Mouse (Mus musculus) heart, embryonic 15.5 days (tissue): ENCODE results near the gene A730061H03Rik. TPM values are rescaled to one million over a fixed set of nuclear protein-coding genes. Genes with fewer than 3 reads are reported as not detected.

ENCODE experiments used
- ATAC-seq: fragments of 200-750 bp; cut with Nextera tagmentation; replicated peaks from 2 replicates; pipeline ENCODE4 v1.8.0; 2017; ENCODE audit warnings: low read depth, moderate TSS enrichment; ENCODE audit not compliant: insufficient number of reproducible peaks, insufficient read depth, low FRiP score
- H3K27ac ChIP-seq: fragments of 300-500 bp; sonication (generic); 2 replicates; pipeline ENCODE4 v1.5.1; 2015; ENCODE audit warnings: mild to moderate bottlenecking, inconsistent platforms
- H3K27me3 ChIP-seq: fragments of 300-500 bp; sonication (generic); 2 replicates; pipeline ENCODE4 v1.6.1; 2015; ENCODE audit warnings: inconsistent platforms
- H3K36me3 ChIP-seq: fragments of 300-500 bp; sonication (generic); 2 replicates; pipeline ENCODE4 v1.6.1; 2015; ENCODE audit warnings: mild to moderate bottlenecking, inconsistent platforms
- H3K4me1 ChIP-seq: fragments of 300-500 bp; sonication (generic); replicated peaks from 2 replicates; pipeline ENCODE4 v1.6.1; 2015; ENCODE audit warnings: inconsistent platforms
- H3K4me2 ChIP-seq: fragments of 300-500 bp; sonication (generic); 2 replicates; pipeline ENCODE4 v1.6.1; 2015; ENCODE audit warnings: inconsistent platforms, mild to moderate bottlenecking, moderate library complexity
- H3K4me3 ChIP-seq: fragments of 300-500 bp; sonication (generic); 2 replicates; pipeline ENCODE4 v1.5.1; 2015; ENCODE audit warnings: mild to moderate bottlenecking, inconsistent platforms
- H3K9ac ChIP-seq: fragments of 300-500 bp; sonication (generic); 2 replicates; pipeline ENCODE4 v1.6.1; 2015; ENCODE audit warnings: mild to moderate bottlenecking, inconsistent platforms
- H3K9me3 ChIP-seq: fragments of 300-500 bp; sonication (generic); replicated peaks from 2 replicates; pipeline ENCODE4 v1.6.1; 2016; ENCODE audit warnings: inconsistent platforms
- WGBS: fragments of 180-500 bp; shearing (Covaris S2); methylation state at CpG from one replicate; pipeline ENCODE4 v1.1.7; 2015; ENCODE audit warnings: mixed read lengths; 5-methylcytosine and 5-hydroxymethylcytosine counted together
- polyA plus RNA-seq: library from polyadenylated mRNA; unstranded; fragments of >200 nt; fragmentation: Nextera tagmentation; extraction: Ambion mirVana; gene quantifications from 2 replicates; pipeline ENCODE4 v1.2.1, GENCODE M21; 2015

The A730061H03Rik gene
- polyA plus RNA-seq, 1 experiment from 2014 or later: 0.82 TPM

DNA sequence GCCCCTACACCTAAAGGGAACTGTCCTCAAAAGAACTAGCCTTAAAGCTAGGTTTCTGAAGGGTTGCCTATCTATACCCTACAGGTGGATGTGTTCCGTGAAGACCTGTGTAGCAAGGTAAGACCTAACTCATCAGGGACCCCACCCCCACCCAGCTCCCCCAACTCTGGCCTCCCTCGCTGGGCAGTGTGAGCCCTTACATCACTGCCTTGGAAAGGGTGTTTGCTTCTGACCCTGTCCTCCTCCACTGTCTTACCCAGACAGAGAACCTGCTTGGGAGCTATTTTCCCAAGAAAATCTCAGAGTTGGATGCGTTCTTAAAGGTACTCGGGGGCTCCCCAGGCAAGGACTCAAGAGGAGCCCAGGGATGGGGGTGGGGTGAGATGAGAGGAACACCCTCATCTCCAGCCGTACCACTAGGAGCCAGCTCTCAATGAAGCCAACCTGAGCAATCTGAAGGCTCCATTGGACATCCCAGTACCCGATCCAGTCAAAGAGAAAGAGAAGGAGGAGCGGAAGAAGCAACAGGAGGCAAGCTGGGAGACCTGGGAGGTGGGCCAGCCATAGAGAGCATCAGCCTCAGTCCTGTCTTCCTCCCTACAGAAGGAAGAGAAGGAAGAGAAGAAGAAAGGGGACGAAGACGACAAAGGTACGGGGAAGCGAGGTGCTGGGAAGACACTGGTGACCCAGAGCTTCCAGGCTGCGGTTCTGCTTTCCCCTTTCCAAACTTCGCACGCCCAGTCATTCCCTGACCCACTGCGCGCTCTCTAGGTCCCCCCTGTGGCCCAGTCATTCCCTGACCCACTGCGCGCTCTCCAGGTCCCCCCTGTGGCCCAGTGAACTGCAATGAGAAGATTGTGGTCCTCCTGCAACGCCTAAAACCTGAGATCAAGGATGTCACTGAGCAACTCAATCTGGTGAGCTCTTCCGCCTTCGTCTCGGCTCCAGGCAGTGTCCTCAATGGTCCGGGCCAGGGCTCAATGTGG lies 19.6 kb upstream of the A730061H03Rik start:
- WGBS: 84% methylated on average over 23 of the region's 23 CpGs
- Histone ChIP-seq H3K4me3 (peak overlapping the region; percentile 79; the same call in 1 of the 2 replicates), H3K36me3 (peaks cover 20% of the 10 kb centered on the region), H3K27me3 (no peaks in the 10 kb centered on the region), H3K4me2 (no peak overlapping the region), H3K9me3 (no peaks in the 10 kb centered on the region), H3K27ac (no peak overlapping the region), H3K4me1 (peaks cover 37% of the 10 kb centered on the region), H3K9ac (no peak overlapping the region)
- ATAC-seq: no peak

DNA sequence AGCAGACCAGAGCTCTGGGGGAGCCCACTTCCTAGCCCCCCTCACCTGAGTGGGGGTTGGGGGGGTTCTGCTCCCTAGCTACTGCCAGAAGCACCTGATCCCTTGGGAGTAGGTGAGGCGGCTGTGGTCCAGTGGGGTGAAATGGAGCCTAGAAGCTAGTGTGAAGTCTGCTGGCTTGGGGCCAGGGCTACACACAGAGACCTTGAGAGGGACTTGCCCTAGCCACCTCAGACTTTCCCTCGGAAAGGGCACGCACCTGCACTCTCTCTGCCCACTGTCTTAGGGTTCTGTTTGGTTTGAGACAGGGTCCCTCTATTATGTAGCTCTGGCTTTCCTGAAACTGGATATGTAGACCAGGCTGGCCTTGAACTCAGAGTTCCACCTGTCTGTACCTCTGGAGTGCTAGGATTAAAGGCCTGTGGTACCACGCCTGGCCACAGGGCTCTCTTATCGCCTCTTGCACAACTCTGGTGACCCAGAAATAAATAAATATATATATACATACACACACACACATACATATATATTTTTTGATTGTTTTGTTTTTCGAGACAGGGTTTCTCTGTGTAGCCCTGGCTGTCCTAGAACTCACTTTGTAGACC lies 18.6 kb upstream of the A730061H03Rik start:
- H3K27ac ChIP-seq: peak overlapping the region; percentile 86
- H3K9me3 ChIP-seq: no peaks in the 10 kb centered on the region
- peaks cover 39% of the 10 kb centered on the region for H3K4me1 ChIP-seq
- peak; percentile 28 for ATAC-seq
- H3K4me2 ChIP-seq: peak overlapping the region; percentile 78
- peak overlapping the region; percentile 88 for H3K9ac ChIP-seq
- 22% methylated on average over 6 of the region's 6 CpGs for WGBS
- H3K36me3 ChIP-seq: peaks cover 20% of the 10 kb centered on the region
- no peaks in the 10 kb centered on the region for H3K27me3 ChIP-seq
- peak overlapping the region; percentile 79 for H3K4me3 ChIP-seq

DNA sequence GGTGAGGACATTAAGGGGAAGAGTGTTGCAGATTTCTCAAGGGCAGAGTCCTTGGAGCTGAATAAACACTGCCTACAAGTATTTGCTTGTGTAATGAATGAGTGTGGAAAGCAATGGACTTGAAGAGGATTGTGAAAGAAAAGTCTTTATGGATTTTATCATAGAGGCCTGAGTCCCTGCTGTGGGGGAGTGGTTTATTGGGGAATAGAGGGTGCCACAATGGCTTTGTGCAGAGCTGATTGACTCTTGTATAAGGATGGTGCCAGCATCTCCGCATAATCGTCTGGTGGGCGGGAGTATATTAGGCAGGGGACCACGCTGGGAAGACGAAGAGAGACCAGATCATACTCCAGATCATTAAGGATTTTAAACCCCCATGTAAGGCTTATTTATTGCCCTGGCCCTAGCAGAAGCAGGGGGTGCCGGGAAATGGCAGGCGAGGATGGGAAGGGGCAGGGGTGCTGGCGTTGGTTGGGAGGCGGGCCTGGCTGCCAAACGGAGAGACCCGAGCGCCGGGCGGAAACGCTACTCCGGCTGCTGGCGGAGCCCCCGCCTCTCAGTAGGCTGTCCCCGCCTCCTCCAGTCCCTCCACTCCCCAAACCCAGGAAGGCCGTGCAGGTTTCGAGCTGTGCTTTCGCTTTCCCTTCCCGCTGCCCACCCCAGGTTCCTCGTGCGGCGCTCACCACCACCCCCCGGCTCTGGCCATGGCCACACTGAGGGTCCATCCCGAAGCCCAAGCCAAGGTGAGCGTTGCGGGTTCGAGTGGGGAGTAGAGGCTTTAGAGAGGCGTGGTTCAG lies 17.9 kb upstream of the A730061H03Rik start, which contains the start of gene Psme1:
Psme1 (plus strand) TSS at position 253 of the 797 bp plus-strand sequence.
- WGBS: under 1% methylated on average over 32 of the region's 32 CpGs
- Histone ChIP-seq H3K4me3 (peak within 1 kb of the TSS; percentile 79), H3K27me3 (no peaks in the 10 kb centered on the region), H3K9ac (peak within 1 kb of the TSS; percentile 88), H3K4me1 (peaks cover 39% of the 10 kb centered on the region), H3K4me2 (peak within 1 kb of the TSS; percentile 78), H3K9me3 (no peaks in the 10 kb centered on the region), H3K27ac (peak within 1 kb of the TSS; percentile 98), H3K36me3 (peaks cover 20% of the 10 kb centered on the region)
- ATAC-seq: peak; percentile 84

DNA sequence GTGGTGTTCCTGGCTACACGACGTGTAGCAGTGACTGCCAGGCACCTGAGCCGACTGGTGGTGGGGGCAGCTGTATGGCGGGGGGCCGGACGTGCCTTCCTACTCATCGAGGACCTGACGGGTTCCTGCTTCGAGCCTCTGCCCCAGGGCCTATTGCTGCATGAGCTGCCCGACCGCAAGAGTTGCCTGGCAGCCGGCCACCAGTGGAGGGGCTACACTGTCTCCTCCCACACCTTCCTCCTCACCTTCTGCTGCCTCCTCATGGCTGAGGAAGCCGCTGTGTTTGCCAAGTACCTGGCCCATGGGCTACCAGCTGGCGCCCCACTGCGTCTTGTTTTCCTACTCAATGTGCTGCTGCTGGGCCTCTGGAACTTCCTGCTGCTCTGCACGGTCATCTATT lies 16.2 kb upstream of the A730061H03Rik start:
- peak overlapping the region; percentile 64 for H3K4me2 ChIP-seq

DNA sequence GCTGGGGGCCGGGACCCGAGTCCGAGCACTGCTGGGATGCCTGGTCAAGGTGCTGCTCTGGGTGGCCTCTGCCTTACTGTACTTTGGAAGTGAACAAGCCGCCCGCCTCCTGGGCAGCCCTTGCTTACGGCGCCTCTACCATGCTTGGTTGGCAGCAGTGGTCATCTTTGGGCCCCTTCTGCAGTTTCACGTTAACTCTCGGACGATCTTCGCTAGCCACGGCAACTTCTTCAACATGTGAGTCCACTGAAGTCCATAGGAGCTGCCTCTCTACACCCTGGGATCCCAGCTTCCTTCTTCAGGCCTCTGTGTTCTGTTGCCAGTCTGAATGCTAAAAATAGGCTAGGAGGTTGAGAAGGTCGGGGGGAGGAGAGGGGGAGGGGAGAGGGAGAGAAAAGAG lies 15.5 kb upstream of the A730061H03Rik start:
- Histone ChIP-seq H3K4me1 (peaks cover 43% of the 10 kb centered on the region), H3K36me3 (peaks cover 9% of the 10 kb centered on the region), H3K4me3 (peak overlapping the region; percentile 51), H3K27ac (peak overlapping the region; percentile 98), H3K4me2 (peak overlapping the region; percentile 64), H3K9ac (peak overlapping the region; percentile 65), H3K9me3 (no peaks in the 10 kb centered on the region), H3K27me3 (no peaks in the 10 kb centered on the region)
- ATAC-seq: 0 out of 2 replicates have a peak, but pooled peaks have one; percentile 28
- 28% methylated on average over 13 of the region's 13 CpGs for WGBS

More for the DNA sequence above, 16.2 kb upstream of the A730061H03Rik start:
- Histone ChIP-seq H3K9ac (peak overlapping the region; percentile 65; the same call in 1 of the 2 replicates), H3K36me3 (peaks cover 15% of the 10 kb centered on the region), H3K4me1 (peaks cover 39% of the 10 kb centered on the region), H3K9me3 (no peaks in the 10 kb centered on the region), H3K27ac (peak overlapping the region; percentile 98), H3K4me3 (peak overlapping the region; percentile 51), H3K27me3 (no peaks in the 10 kb centered on the region)
- 50% methylated on average over 16 of the region's 16 CpGs for WGBS
- no peak for ATAC-seq

DNA sequence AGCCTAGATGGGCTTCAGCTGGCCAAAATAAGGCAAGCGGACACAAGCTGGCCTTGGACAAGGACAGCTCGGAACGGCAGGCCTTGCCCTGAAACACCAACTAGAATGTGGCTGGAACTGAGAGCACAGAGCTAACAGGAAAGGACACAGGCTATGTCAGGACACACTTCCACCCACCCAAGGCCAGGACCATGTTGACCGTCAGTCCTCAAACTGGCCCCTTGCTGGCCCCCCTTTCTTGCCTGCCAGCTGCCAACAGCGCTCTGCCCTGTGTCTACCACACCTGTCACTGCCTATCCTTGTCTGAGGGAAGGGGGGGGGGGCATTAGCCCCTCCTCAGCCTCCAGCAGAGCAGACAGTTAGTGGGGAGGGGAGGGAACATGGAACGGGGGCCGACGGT lies 15.1 kb upstream of the A730061H03Rik start, which contains the start of gene Fitm1:
Fitm1 (plus strand) TSS at position 316 of the 400 bp plus-strand sequence.
- peaks cover 47% of the 10 kb centered on the region for H3K4me1 ChIP-seq
- no peaks in the 10 kb centered on the region for H3K9me3 ChIP-seq
- H3K4me3 ChIP-seq: peak within 1 kb of the TSS; percentile 51
- H3K27me3 ChIP-seq: no peaks in the 10 kb centered on the region
- peak within 1 kb of the TSS; percentile 98 for H3K27ac ChIP-seq
- peak within 1 kb of the TSS; percentile 64 for H3K4me2 ChIP-seq
- WGBS: 40% methylated on average over 8 of the region's 8 CpGs
- peak; percentile 62 for ATAC-seq
- peaks cover 6% of the 10 kb centered on the region; the same call in 1 of the 2 replicates for H3K36me3 ChIP-seq
- H3K9ac ChIP-seq: peak within 1 kb of the TSS; percentile 65

DNA sequence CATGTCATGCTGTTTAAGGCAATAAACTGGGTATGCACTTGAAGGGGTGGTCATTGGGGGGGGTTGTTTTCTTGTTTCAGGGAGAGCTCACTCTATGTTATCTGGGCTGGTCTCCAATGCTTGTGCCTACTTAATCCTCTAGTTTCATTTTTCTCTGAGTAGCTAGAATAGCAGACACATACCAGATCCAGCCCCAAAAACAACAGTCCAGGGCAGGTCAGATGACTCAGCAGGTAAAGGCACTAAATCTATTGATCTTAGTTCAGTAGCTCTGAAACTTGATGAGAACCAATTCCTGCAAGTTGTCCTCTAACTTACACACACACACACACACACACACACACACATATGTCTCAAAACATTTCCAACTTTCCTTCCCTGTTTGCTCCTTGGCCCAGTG lies 11.6 kb upstream of the A730061H03Rik start:
- Histone ChIP-seq H3K36me3 (peaks cover 24% of the 10 kb centered on the region), H3K4me3 (no peak overlapping the region), H3K4me2 (no peak overlapping the region), H3K9ac (no peak overlapping the region), H3K4me1 (peaks cover 34% of the 10 kb centered on the region), H3K27ac (no peak overlapping the region), H3K9me3 (no peaks in the 10 kb centered on the region), H3K27me3 (no peaks in the 10 kb centered on the region)
- ATAC-seq: no peak

DNA sequence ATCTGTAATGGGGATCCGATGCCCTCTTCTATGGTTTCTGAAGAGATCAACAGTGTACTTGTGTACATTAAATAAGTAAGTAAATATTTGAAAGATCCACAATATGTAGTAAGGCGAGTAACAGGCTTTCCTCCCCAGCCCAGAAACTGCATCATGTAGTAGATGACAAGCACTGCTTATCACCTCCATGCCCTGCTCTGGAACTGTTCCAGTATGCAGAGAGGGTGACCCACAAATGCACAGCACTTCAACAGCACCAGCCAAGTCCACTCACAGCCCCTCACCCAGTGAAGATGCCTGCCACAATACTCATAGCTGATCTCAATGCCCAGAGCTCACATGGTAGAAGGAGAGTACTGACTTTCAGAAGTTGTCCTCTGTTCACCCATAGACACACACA lies 10.4 kb upstream of the A730061H03Rik start:
- Histone ChIP-seq H3K9ac (no peak overlapping the region), H3K4me1 (peaks cover 24% of the 10 kb centered on the region), H3K27ac (peak overlapping the region; percentile 39), H3K9me3 (no peaks in the 10 kb centered on the region), H3K27me3 (no peaks in the 10 kb centered on the region), H3K4me2 (no peak overlapping the region), H3K36me3 (peaks cover 35% of the 10 kb centered on the region), H3K4me3 (no peak overlapping the region)
- 71% methylated on average over 2 of the region's 2 CpGs for WGBS
- no peak for ATAC-seq

DNA sequence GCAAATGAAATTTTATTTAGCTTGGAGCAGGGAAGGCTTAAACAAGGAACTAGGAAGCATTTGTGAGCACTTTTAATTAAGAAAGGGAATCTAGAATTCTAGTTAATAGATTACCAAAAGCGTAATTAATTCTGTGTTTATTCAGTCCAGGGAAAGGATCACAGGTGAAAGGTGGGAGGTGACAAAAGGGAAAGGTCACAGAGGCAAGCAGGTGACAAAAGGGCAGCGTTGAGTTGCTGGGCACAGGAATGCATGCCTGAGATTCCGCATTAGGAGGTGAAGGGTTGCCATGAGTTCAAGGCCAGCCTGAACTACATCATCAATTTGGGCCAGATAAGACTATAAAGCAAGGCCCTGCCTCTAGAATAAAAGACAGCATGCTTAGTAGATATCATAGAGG lies 7.3 kb upstream of the A730061H03Rik start:
- Histone ChIP-seq H3K27ac (no peak overlapping the region), H3K4me3 (no peak overlapping the region), H3K9me3 (no peaks in the 10 kb centered on the region), H3K27me3 (no peaks in the 10 kb centered on the region), H3K4me2 (no peak overlapping the region), H3K9ac (no peak overlapping the region), H3K4me1 (peaks cover 9% of the 10 kb centered on the region), H3K36me3 (peaks cover 57% of the 10 kb centered on the region)
- ATAC-seq: no peak
- 77% methylated on average over 3 of the region's 3 CpGs for WGBS

DNA sequence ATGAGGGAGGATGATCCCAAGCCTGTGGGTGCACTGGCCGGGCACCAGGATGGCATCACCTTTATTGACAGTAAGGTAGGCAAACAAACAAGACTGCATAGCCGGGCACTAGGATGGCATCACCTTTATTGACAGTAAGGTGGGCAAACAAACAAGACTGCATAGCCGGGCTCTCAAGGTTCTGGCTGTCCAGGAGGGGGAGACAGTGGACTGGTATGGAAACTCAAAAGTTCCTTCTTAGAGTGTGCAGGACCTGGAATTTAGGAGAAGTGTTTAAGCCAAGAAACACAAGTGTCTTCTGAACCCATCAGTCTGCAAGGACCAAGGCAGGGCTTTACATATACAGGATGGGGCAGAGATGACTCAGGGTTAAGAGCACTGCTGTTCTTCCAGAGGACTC lies 5.5 kb upstream of the A730061H03Rik start:
- WGBS: 88% methylated on average over 3 of the region's 3 CpGs
- no peaks in the 10 kb centered on the region for H3K9me3 ChIP-seq
- H3K36me3 ChIP-seq: peaks cover 57% of the 10 kb centered on the region
- ATAC-seq: no peak
- H3K9ac ChIP-seq: no peak overlapping the region
- no peak overlapping the region for H3K27ac ChIP-seq
- H3K4me3 ChIP-seq: no peak overlapping the region
- peaks cover 20% of the 10 kb centered on the region for H3K4me1 ChIP-seq
- no peaks in the 10 kb centered on the region for H3K27me3 ChIP-seq
- H3K4me2 ChIP-seq: no peak overlapping the region

DNA sequence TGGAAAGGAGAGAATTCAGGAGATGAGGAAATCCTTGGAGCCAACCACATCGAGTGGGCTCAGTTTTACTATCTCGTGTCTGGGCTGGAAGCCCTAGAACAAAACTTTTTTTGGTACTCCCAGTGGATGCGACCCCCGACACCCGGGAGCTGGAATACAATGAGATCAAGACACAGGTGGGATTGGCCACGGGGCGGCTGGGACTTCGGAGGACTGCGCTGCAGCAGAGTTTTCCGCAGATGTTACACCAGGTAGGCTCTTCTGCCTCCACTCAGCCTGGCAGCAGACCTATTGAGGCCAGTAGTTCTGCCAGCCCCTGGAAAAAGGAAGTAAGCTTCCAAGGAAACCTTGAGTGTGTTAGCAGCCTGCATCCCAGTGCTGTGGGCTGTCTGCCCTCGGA lies 3.0 kb upstream of the A730061H03Rik start:
- H3K27ac ChIP-seq: no peak overlapping the region
- H3K9ac ChIP-seq: no peak overlapping the region
- no peak overlapping the region for H3K4me2 ChIP-seq
- ATAC-seq: no peak
- peaks cover 17% of the 10 kb centered on the region for H3K4me1 ChIP-seq
- peaks cover 48% of the 10 kb centered on the region for H3K36me3 ChIP-seq
- 83% methylated on average over 11 of the region's 11 CpGs for WGBS
- no peaks in the 10 kb centered on the region for H3K9me3 ChIP-seq
- no peaks in the 10 kb centered on the region for H3K27me3 ChIP-seq
- no peak overlapping the region for H3K4me3 ChIP-seq
